Mouse (Mus musculus) brain, embryonic 14.5 days (tissue): ENCODE measurements around the gene Zfp652.

Experiments
- CTCF ChIP-seq: fragments of 200-500 bp; IDR thresholded peaks from 2 replicates; pipeline ENCODE4 v1.5.1; 2012; ENCODE audit warnings: inconsistent platforms, mild to moderate bottlenecking, moderate library complexity, borderline replicate concordance; ENCODE audit not compliant: insufficient read depth, insufficient read length; ENCODE audit errors: extremely low read depth
- POLR2A ChIP-seq: fragments of 200-500 bp; IDR thresholded peaks from 2 replicates; pipeline ENCODE4 v1.6.1; 2012; ENCODE audit warnings: mild to moderate bottlenecking, inconsistent platforms, borderline replicate concordance; ENCODE audit not compliant: poor library complexity, insufficient read depth, insufficient read length, severe bottlenecking; ENCODE audit errors: extremely low read depth

GRCm38 (mm10) chr11:95677925-95678701, 34.4 kb upstream of the Zfp652 start:
- TF ChIP-seq POLR2A (no peak), CTCF (no peak)
